Mouse (Mus musculus) heart, adult 9 months (tissue): ENCODE data around the gene Arid4b.

ENCODE experiments used
- DNase-seq, 2 experiments: peaks; one replicate each; pipeline ENCODE4 v3.0.0; 2022; ENCODE audit warnings: low spot score in 2 of 2

Arid4b gene

GRCm38 (mm10) chr13:14062209-14063012 lies 621 bp upstream of the Arid4b start:
- DNase-seq = peak in 1 of 2 experiments; percentile 12

GRCm38 (mm10) chr13:14063942-14064271 lies 875 bp downstream of the Arid4b start:
- DNase-seq = no peak

- peak; percentile 18 to 20 for DNase-seq
Measured at GRCm38 (mm10) chr13:14064341-14065027, 1.5 kb downstream of the Arid4b start.

- DNase-seq = no peak
Measured at GRCm38 (mm10) chr13:14065028-14065380, 2.0 kb downstream of the Arid4b start.

GRCm38 (mm10) chr13:14065701-14066100 lies 2.7 kb downstream of the Arid4b start:
- DNase-seq = no peak

- DNase-seq = no peak
Measured at GRCm38 (mm10) chr13:14068035-14068434, 5.0 kb downstream of the Arid4b start.

GRCm38 (mm10) chr13:14069291-14069690 lies 6.3 kb downstream of the Arid4b start:
- no peak for DNase-seq

GRCm38 (mm10) chr13:14074371-14074770 lies 11.3 kb downstream of the Arid4b start:
- DNase-seq = no peak

- no peak for DNase-seq
Measured at GRCm38 (mm10) chr13:14075326-14075725, 12.3 kb downstream of the Arid4b start.

GRCm38 (mm10) chr13:14088669-14089068 lies 25.6 kb downstream of the Arid4b start:
- DNase-seq = peak; percentile 27 to 33

GRCm38 (mm10) chr13:14103026-14103425 lies 40.0 kb downstream of the Arid4b start:
- DNase-seq = no peak

- DNase-seq = no peak
Measured at GRCm38 (mm10) chr13:14110154-14110873, 47.3 kb downstream of the Arid4b start.

GRCm38 (mm10) chr13:14111146-14111545 lies 48.1 kb downstream of the Arid4b start:
- no peak for DNase-seq

- no peak for DNase-seq
Measured at GRCm38 (mm10) chr13:14113746-14114528, 50.9 kb downstream of the Arid4b start.

GRCm38 (mm10) chr13:14115805-14116204 lies 52.8 kb downstream of the Arid4b start:
- DNase-seq = no peak

- no peak for DNase-seq
Measured at GRCm38 (mm10) chr13:14131651-14132050, 68.6 kb downstream of the Arid4b start.

GRCm38 (mm10) chr13:14142294-14142966 lies 79.4 kb downstream of the Arid4b start:
- no peak for DNase-seq

GRCm38 (mm10) chr13:14177989-14178388 lies 115.0 kb downstream of the Arid4b start:
- DNase-seq = no peak

- DNase-seq = no peak
Measured at GRCm38 (mm10) chr13:14179669-14180068, 116.6 kb downstream of the Arid4b start.

GRCm38 (mm10) chr13:14245946-14246345 lies 182.9 kb downstream of the Arid4b start:
- DNase-seq = no peak
